Mouse (Mus musculus) heart, postnatal 0 days (tissue): ENCODE results near the gene Zfp688.

Source experiments
- CTCF ChIP-seq: IDR thresholded peaks from 2 replicates; pipeline ENCODE4 v1.5.1; 2016; ENCODE audit warnings: antibody characterized with exemption, control low read depth, low read depth
- EP300 ChIP-seq: IDR thresholded peaks from 2 replicates; pipeline ENCODE4 v1.6.1; 2016; ENCODE audit warnings: antibody characterized with exemption, low read depth

GRCm38 (mm10) chr7:127390306-127390705, 31.6 kb downstream of the Zfp688 start:
- TF ChIP-seq CTCF: no peak
- no peak for TF ChIP-seq EP300
